Mouse (Mus musculus) layer of hippocampus, adult 18-20 months (tissue): ENCODE measurements around the gene Tln2. TPM values are rescaled to one million over a fixed set of nuclear protein-coding genes. Genes with fewer than 3 reads are reported as not detected.

Source experiments
- DNase-seq, 2 experiments: peaks; one replicate each; pipeline ENCODE4 v3.0.0; 2022; ENCODE audit warnings: low spot score in 2 of 2
- total RNA-seq, 2 experiments: library from RNA; stranded (reverse); gene quantifications; 2 replicates each; pipeline ENCODE4 v1.2.3; 2021

The Tln2 gene
- total RNA-seq, 2 experiments from 2014 or later = 80.6 to 94.3 TPM

DNA sequence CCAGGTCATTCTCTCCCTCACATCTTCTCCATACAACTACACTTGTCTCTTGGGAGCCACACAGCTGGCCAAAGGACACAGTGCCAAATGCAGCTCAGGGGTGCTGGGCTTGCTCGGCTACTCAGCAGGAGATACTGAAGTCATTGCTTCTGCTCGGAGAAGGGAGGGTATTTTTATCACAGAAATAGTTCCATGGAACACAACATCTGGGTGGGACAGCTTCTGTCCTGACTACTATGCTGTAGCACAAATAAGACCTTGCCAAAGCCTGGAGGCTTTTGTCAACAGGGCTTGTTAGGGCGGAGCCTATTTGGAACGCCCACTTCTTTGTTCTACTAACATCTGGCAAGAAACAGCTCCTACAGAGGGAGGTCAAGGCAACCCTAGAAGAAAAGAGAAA, 10.2 kb downstream of the Tln2 start:
- no peak for DNase-seq

DNA sequence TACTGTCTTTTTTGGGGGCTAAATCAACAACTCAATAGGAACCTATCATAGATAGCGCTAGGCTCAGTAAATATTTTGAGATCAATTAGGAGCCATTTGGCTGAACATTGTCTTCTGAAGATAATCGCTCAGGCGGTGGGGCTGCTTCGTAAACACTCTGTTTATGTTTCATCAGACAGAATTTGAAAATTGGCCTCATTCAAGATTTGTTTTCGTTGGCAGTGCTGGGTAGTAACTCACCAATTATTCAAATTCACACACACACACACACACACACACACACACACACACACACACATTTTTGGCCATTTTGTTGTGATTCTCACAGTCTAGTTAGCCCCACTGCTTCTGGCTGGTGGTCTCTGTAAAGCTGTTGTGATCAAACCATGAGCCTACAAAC, 12.9 kb downstream of the Tln2 start:
- DNase-seq = no peak

DNA sequence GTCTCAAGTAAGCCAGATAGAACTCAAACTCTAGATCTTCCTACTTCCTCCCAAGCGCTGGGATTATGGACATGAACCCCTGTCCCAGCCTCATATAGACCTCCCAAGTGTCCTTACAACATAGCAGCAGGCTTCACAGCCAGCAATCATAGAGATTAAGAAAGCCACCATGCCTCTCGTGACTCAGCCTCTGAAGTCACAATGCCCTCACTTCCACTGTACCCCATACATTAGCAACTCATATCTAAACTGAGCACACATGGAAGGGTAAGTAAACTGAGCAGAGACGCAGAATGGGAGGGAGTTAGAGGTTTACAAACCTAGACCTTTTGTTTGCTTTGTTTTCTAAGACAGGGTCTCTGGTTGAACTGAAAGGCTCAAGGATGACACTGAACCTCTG, 13.7 kb downstream of the Tln2 start:
- no peak for DNase-seq

DNA sequence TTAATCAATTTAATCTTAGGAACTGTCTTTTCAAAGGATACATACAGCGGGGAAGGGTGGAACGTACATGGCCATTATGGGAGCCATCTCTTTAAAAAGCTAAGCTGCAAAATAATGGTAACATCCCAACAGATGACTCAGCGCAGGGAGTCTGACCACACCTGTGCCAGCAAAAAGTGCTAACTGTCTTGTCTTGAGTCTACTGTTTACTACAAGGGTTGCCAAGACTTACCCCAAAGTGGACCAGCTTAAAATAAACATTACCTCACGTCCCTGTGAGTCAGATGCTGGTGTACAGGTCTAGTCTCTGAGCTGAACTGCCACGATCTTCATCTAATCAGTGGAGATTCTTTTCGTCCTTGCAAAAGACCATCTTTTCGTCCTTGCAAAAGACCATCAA, 14.7 kb downstream of the Tln2 start:
- no peak for DNase-seq

DNA sequence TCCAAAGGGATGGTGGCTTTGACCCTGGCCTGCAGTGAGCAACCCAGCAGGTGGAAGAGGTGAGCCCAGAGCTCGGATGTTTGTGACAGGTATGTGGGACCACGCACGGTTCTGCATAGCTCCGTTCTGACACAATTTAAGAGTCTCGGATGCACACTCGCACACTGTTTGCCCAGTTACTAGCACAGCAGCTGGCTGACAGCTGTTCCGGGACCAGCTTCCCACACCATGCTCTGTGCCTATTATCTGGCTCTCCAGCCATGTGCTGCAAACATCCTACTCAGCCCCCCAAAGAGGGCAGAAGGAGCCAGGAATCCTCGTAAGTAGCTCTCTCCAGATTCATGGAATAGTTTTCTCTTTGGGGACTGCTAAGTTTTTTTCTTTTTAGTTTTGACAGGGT, 17.6 kb downstream of the Tln2 start:
- no peak for DNase-seq

DNA sequence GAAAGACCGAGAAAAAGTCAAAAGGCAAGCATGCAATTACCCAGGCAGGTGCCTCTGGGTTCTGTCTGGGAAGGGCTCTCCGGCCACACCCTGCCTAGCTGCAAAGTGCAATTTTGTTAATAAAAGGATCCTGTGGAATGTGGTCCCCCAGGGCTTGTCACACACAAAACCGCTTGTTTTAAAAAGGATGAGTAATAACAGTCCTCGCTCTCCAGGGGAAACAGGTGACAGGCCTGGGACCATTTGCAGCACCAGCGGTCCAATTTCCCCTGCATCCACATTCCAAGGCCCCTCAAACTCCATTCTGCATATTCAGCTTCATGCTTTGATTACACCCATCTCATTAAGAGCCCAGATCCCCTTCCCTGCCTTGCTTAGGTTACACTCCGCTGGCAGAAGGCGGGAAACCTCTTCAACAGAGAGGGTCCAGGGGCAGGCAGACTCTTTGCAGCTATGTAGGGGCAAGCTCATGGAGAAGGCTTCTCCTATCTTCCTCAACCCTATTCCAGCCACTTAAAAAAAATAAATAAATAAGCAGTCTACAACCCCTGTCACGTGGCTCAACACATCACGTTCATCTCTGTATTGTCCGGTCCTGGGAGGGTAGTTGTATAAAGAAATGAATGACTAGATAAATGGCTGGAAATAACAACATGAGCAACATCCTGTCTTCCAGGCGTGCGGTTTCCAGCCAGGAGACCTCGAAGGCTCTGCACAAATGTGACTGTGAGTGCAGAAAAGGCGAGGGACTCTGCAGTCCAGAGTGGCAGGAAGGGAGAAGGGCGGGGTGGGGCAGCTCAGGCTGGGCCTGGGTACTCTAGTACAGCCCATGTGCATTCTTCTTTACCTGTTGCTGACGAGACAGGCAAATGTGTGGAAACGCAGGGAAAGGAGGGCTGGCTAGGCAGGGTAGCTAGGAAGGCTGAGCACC, 19.5 kb downstream of the Tln2 start:
- no peak for DNase-seq

DNA sequence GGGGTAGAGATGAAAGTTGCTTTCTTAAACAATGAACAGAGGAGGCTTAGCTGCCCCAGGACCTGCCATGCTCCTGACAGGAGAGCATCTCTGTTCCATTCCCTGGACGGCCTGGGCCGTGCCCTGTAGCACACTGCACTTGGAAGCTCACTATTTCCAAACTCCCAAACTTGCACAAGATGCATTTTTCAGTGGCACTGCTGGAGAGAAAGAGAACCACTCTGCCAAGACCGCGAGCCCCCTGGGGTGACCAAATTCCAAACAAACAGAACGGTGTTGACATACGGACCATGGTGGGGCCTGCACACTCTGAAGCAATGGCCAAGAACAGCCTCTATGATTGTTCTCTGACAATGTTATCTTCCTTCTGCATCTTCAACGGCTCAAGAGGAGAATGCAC, 25.1 kb downstream of the Tln2 start:
- no peak for DNase-seq

DNA sequence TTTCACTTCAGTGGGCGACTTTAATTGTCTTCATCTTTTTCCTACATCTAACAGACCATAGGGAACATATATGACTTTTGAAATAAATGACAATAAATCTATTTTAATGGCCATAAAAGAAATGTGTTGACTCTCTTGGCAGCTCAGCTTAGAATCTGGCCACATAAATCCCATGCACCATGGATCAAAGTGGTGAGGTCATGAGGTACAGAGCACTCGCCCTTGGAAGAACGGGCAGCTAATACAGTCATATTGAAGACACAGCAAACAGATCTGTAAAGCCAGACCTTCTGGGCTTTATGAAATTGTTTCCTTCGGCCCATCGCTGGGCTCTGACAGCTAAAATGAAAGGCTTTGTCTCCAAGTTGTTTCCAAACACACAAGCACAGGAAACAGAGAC, 26.2 kb downstream of the Tln2 start:
- DNase-seq = no peak

DNA sequence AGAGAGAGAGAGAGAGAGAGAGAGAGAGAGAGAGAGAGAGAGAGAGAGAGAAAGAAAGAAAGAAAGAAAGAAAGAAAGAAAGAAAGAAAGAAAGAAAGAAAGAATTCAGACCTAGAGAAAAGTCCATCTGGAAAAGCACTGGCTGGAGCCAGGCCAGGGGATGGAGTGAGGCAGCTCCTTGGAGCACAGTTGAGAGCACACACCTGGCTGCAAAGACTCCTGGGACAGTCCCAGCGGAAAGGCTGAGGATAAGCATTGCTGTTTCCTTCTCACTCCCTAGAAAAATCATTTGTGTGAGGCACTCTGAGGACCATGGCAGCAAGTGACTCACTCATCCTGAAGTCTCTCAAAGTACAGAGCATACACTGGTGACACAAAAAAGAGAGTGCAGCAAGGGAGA, 26.9 kb downstream of the Tln2 start:
- no peak for DNase-seq

DNA sequence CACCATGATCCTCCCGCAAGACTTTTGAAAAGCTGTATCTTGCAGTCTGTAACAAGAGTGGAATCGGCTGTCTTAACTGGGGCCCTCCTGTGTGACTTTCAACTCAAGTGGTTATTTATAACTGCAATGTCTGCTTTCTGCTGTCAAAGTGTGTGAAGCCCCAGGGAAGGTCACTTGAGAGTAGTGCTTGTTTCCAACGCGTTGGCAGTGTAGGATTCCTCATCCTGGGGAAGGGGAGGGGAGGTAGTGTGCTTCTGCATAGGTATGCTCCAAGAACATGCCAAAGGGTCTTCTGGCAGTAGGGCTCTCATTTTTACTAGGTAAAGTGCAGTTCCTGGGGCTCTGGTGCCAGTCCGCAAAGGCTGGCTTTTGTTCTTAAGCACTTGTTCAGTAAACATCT, 29.9 kb downstream of the Tln2 start:
- DNase-seq = no peak

DNA sequence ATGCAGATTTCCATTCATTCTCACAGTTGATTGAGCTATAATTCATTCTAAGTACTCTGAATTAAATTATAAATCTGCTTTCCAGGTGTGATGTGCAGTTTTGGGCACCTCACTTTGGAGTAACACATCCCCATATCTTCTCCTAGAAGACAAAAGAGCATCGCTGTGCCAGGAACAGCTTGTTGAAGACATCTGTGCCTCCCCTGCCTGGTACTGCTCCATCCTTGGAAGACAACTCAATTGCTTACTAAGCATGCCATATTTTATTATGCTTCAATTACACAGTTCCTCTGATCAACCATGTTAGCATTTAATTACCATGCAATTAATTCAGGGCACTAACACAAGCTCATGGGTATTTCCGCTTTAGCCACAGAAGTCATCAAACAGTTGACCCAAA, 31.8 kb downstream of the Tln2 start:
- DNase-seq = peak in 1 of 2 experiments; percentile 57

DNA sequence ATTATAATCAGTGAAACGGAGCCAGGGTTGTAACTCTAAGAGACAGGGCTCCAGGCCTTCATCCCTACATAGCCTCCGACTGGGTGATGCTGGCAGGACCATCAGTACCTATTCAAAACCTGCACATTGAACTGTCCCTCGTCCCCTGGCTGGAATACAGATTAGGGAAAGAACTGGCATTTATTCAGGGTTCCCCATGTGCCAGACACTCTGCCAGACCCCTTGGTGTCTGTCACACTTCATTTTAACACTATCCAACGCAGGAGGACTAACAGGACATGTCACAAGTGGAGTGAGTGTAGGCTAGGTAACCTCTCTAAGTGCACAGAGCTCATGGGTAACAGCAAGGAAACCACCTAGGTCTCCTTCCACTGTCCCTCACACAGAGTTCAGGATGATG, 37.8 kb downstream of the Tln2 start:
- no peak for DNase-seq

DNA sequence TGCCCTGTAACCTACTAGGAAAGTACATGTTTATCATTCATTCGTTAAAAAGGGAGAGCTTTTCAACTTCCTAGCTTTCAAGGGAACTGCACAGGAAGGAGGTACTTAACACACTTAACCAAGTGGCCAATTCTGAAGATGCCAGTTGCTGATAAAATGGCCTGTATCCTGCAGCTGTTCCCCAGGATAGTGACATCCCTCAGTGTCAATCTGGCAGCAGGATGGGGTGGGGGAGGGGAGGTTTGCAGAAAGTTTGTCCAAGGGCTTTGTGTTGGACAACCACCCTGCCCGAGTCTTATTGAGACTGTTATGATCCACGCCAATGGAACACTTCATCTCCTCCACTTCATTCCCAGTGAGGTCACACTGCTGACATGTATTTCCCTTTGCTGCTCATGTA, 50.0 kb downstream of the Tln2 start:
- no peak for DNase-seq

DNA sequence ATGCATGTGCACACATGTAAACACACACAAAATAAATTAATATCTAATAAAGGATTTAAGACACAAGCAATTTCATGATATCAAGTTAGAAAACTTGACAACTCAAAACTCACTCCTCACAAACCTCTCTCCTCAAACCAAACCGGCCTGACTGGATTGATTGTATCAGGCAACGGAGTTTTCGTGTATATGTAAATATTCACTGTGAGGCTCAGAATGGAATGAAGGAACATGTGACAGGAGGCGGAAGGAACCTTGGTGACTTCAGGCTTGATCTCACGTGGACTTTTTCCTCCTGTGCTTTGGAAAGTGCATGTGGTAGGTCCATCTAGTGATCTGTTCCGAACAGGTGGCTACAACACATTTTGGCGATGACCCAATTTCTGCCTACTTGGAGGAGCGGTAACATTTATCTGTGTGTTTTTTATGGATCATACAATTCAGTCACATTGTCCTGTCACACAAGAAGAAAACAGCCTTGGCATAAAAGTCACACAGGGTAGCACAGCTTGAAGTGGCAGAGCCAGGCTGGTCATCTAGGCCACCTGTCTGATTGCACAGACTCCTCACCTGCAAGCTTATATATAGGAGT, 54.7 kb downstream of the Tln2 start:
- no peak for DNase-seq

DNA sequence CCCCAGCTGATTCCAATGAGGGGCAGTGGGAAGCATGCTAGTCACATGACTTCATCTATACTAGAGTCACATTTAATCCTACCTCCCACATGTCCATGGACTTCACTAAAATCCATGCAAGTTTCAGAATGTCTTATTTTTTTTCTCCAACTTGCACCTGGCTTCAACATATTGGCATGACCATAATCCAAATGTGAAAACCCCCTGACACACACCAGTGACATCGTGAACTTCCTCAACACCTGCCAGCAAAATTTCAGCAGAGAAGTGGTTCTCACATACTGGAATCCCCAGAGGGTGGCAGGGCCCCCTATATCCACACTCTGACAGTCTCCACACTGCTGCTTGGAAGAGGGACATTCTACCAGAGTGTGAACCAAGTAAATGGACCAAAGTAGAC, 57.7 kb downstream of the Tln2 start:
- no peak for DNase-seq

DNA sequence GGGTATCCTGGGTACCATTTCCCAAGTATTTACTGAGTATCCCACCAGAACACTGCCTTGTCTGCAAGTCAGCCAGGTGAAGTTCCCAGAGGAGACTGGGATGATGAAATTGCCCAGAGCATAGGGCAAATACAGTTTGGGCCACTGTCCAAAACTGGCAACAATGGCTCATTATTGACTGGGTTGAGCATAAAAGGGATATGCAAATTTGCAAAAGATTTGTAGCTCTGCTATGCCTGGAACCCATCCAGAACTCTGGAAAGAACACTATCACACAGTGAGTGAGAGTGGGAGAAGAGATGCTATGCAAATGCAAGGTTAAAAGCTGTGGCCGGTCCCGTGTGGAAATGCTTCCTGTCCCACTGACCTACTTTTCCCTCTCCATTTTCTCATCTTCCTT, 63.1 kb downstream of the Tln2 start:
- DNase-seq = peak in 1 of 2 experiments; percentile 52

DNA sequence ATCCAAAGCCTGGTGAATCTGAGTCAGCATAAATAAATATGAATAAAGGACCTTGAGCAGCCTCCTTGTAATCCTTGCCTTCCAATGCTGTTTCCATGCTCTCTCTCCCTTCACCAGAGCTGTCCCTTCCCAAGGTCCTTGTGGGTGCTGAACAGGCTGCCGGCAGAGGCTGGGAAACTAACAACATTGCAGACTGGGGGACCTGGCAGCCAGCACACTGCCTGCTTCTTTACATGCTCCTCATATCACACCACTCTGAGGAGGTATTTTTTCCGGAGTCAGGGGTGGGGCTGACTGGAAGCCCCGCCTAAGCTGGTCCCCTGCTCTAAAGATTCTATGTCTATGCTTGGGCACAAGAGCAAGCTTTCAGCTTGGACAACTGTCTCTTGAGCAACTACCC, 64.2 kb downstream of the Tln2 start:
- no peak for DNase-seq

DNA sequence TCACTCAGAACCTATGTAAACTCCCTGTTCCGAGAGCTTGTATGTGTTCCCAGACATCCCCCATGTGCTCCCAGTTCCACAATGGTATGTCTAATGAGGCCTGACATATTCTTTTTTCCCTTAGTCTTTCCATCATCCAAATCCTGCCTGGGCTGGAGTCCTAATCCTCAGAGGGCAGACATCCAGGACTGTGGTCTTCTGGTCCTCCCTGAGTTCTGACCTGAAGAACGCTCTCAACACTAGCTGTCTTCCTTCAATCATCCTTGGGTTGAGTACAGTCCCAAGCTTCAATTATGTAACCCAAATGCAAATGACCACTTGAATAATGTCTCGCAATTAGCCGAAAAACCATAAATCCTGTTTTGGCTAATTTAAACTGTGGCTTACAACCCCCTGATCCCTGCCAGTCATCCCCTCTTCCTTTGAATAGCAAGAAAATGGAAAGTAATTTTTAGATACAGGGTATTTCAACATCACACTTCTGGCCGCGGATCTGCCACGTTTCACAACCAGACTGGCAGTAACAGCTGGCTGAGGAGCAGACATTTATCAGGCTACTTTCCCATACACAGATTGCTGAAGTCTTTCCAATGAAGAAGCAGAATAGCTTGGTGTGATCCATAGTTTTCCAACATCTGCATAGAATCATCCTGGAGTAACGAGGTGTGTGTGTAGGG, 65.5 kb downstream of the Tln2 start:
- DNase-seq = no peak

DNA sequence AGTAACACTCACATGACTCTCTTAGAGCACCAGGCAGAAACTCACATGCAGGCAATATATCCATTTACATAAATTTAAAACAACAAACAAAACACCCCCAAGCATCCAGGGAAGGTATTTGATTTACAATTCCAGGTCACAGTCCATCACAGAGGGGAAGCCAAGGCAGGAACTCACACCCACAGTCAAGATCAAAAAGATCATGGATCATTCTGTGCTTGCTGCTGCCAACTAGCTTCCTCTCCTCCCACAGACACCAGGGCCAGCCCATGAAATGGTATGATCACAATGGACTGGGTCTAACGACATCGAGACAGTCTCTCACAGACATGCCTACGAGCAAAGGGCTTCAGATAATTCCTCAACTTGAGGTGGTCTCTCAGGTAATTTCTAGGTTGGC, 70.1 kb downstream of the Tln2 start:
- DNase-seq = no peak

DNA sequence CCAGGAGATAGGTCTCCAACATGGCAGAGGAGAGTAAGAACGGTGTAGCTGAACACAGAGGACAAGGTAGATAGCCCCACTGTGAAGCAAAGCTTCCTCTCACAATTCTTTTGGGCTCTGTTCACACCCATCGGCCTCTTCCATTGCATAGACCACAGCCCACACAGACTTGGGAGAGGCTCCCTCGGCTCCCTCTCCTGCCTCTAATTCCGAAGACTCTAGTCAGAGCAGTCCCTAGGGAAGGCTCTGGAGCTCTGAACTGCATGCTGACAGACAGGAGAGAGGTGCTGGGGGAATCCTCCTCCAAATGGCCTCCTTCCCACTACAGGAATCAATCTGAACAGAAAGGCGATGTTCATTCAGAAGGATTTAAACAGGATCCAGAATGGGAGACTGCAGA, 72.9 kb downstream of the Tln2 start:
- no peak for DNase-seq

DNA sequence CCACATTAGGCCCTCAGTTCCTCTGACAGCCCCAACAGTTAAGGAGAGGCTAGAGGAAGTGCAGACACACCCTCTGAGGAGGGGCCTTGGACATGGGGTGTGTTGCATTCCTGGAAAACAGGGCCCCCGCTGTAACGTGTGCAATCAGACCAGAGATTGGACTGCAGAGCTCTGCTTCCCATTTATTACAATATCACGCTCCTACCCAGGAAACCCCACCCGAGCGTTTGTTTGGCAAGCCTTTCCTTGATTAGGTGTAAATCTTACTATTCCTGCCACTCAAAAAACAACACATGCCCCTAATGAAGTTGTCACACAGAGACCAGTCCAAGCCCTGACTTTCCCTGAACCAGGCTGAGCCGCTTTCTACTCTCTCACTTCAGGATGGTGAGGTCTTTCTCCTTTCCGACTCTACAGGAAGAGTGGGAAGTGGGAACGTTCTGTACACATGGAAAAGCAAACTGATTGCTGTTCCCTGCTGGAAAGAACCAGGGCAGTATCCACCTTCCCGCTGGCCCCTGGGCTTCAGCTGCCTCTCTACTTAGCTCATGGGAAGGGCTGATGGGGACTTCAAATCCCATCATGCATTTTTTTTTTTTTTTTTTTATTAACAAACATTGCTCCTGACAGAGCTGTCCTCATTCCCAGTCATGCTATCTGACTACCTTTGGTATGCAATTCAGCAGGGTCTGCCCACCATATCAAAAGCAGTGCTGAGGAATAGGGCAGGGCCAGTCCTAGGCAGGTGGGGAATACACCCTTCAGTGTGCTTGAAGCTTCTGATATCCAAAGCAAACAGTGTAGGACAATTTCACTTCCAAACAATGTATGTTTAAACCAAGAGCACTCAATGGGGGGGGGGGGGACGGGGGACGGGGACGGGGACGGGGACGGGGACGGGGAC, 74.1 kb downstream of the Tln2 start:
- DNase-seq = no peak
